Mouse (Mus musculus): ENCODE data around the gene Zfp655.

- TF ChIP-seq CTCF (IDR thresholded peaks at IDR 0.05; ENCODE audit: extremely low read depth, insufficient read depth, low read length) = peak; percentile 53
- no peak for TF ChIP-seq POLR2A (IDR thresholded peaks at IDR 0.05; ENCODE audit: extremely low read depth, insufficient read depth, low read length)
Observed at GRCm38 (mm10) chr5:145234636-145235035, 3.1 kb downstream of the Zfp655 start.

Data from cortical plate, adult 2 months (tissue).